Mouse (Mus musculus) heart, embryonic 16.5 days (tissue): ENCODE measurements at regions not wholly inside any gene's neighbourhood (a gene's known extent, or its start where the extent isn't known, plus 50 kb on each side); places are given as distances from the start of the nearest gene placed in this dataset.
A peak's percentile ranks its signal among the peaks of the same experiment; 100 is the strongest.

Experiments used
- ATAC-seq: fragments of 200-750 bp; cut with Nextera tagmentation; replicated peaks from 2 replicates; pipeline ENCODE4 v1.8.0; 2017; ENCODE audit warnings: moderate number of reproducible peaks; ENCODE audit not compliant: insufficient read depth, low FRiP score; ENCODE audit errors: extremely low read depth
- H3K27ac ChIP-seq: fragments of 300-500 bp; sonication (generic); 2 replicates; pipeline ENCODE4 v1.5.1; 2014; ENCODE audit warnings: mild to moderate bottlenecking, low read length, control low read depth, moderate library complexity
- H3K27me3 ChIP-seq: fragments of 300-500 bp; sonication (generic); 2 replicates; pipeline ENCODE4 v1.6.1; 2014; ENCODE audit warnings: low read length, mixed read lengths; ENCODE audit not compliant: control insufficient read depth, insufficient read depth
- H3K36me3 ChIP-seq: fragments of 300-500 bp; sonication (generic); 2 replicates; pipeline ENCODE4 v1.6.1; 2014; ENCODE audit not compliant: control insufficient read depth, insufficient read depth
- H3K4me1 ChIP-seq: fragments of 300-500 bp; sonication (generic); 2 replicates; pipeline ENCODE4 v1.6.1; 2014; ENCODE audit warnings: low read length, mixed read lengths; ENCODE audit not compliant: control insufficient read depth, insufficient read depth
- H3K4me2 ChIP-seq: fragments of 300-500 bp; sonication (generic); 2 replicates; pipeline ENCODE4 v1.6.1; 2014; ENCODE audit warnings: low read depth, mild to moderate bottlenecking, control low read depth, low read length
- H3K4me3 ChIP-seq: fragments of 300-500 bp; sonication (generic); 2 replicates; pipeline ENCODE4 v1.5.1; 2014; ENCODE audit warnings: mild to moderate bottlenecking, control low read depth, low read length
- H3K9ac ChIP-seq: fragments of 300-500 bp; sonication (generic); 2 replicates; pipeline ENCODE4 v1.6.1; 2014; ENCODE audit warnings: low read length, control low read depth
- H3K9me3 ChIP-seq: fragments of 300-500 bp; sonication (generic); replicated peaks from 2 replicates; pipeline ENCODE4 v1.6.1; 2016; ENCODE audit warnings: low read length; ENCODE audit not compliant: control insufficient read depth
- WGBS: fragments of 180-500 bp; shearing (Covaris S2); extraction: QIAGEN DNeasy Blood & Tissue Kit; methylation state at CpG from one replicate; pipeline ENCODE4 v1.1.7; 2014; 5-methylcytosine and 5-hydroxymethylcytosine counted together

GRCm38 (mm10) chr15:62221024-62221819, 1298.4 kb upstream of the A1bg start:
- Histone ChIP-seq H3K4me3 (no peak overlapping the region), H3K9ac (no peak overlapping the region), H3K27me3 (no peaks in the 10 kb centered on the region), H3K4me2 (no peak overlapping the region), H3K36me3 (no peaks in the 10 kb centered on the region), H3K4me1 (peaks cover 9% of the 10 kb centered on the region), H3K9me3 (no peaks in the 10 kb centered on the region), H3K27ac (no peak overlapping the region)
- 45% methylated on average over 8 of the region's 8 CpGs for WGBS
- ATAC-seq: no peak

DNA sequence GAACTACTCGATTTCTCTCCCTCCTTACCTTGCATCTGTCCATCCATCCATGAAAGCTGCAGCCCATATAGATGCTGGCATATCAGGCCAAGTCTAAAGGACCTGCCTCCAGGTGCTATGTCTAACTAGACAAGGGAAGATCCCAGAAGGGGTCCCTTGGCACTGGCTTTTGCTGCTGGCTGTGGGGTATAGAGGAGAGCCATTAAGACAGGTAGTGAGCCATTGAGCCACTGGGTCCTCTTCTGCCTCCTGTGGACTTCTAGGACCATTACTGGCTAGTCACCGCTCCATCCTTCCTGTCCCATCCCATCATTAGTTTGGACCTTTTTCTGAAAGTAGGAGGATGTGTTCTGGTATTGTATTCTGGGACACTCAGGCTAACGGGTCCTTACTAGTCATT, 1297.8 kb upstream of the A1bg start:
- ATAC-seq: no peak
- Histone ChIP-seq H3K36me3 (no peaks in the 10 kb centered on the region), H3K4me3 (no peak overlapping the region), H3K4me1 (peaks cover 14% of the 10 kb centered on the region), H3K4me2 (no peak overlapping the region), H3K9me3 (no peaks in the 10 kb centered on the region), H3K9ac (no peak overlapping the region), H3K27ac (no peak overlapping the region), H3K27me3 (no peaks in the 10 kb centered on the region)
- 65% methylated on average over 3 of the region's 3 CpGs for WGBS

DNA sequence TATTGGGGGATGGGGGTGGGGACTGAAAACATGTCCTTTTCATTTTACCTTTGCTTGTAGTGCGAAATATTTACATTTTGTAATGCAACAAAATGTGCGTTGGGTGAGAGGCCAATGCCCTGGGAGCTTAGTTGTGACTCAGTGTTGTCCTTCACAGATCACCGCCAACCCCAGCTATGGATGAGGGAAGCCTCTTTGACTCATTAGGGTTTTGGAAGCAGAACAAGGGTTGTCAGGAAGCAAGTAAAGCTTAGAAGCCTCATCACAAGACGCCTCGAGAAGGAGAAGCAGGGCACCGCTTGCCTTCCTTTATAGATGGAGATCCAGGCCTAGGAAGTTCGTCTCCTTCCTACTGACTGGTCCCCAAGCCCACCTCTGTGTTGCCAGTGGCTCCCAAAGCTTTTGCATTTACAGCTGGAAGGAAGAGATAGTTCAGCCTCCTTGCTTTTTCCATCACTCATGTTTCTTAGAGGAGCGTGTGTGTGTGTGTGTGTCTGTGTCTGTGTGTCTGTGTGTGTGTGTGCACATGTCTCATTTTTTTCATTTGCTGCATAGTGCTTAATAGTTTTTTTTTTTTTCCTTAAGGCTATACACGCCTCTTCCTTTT, 1297.2 kb upstream of the A1bg start:
- Histone ChIP-seq H3K9me3 (no peaks in the 10 kb centered on the region), H3K27me3 (no peaks in the 10 kb centered on the region), H3K4me2 (no peak overlapping the region), H3K27ac (no peak overlapping the region), H3K9ac (no peak overlapping the region), H3K4me1 (peaks cover 16% of the 10 kb centered on the region), H3K4me3 (no peak overlapping the region), H3K36me3 (no peaks in the 10 kb centered on the region)
- ATAC-seq: no peak
- WGBS: 92% methylated on average over 9 of the region's 9 CpGs

- Histone ChIP-seq H3K9me3 (no peaks in the 10 kb centered on the region), H3K4me1 (peaks cover 16% of the 10 kb centered on the region), H3K9ac (no peak overlapping the region), H3K4me3 (no peak overlapping the region), H3K27ac (no peak overlapping the region), H3K36me3 (no peaks in the 10 kb centered on the region), H3K4me2 (no peak overlapping the region), H3K27me3 (no peaks in the 10 kb centered on the region)
- ATAC-seq: peak; percentile 23; the same call in 1 of the 2 replicates
- WGBS: 84% methylated on average over 21 of the region's 21 CpGs
Measured at GRCm38 (mm10) chr15:62218346-62219080, 1295.7 kb upstream of the A1bg start.

GRCm38 (mm10) chr15:62216688-62217477, 1294.1 kb upstream of the A1bg start:
- WGBS: 31% methylated on average over 8 of the region's 8 CpGs
- no peak overlapping the region for H3K4me2 ChIP-seq
- H3K9ac ChIP-seq: no peak overlapping the region
- H3K9me3 ChIP-seq: no peaks in the 10 kb centered on the region
- no peak for ATAC-seq
- no peaks in the 10 kb centered on the region for H3K36me3 ChIP-seq
- peaks cover 16% of the 10 kb centered on the region for H3K4me1 ChIP-seq
- H3K27ac ChIP-seq: no peak overlapping the region
- H3K27me3 ChIP-seq: no peaks in the 10 kb centered on the region
- H3K4me3 ChIP-seq: no peak overlapping the region

DNA sequence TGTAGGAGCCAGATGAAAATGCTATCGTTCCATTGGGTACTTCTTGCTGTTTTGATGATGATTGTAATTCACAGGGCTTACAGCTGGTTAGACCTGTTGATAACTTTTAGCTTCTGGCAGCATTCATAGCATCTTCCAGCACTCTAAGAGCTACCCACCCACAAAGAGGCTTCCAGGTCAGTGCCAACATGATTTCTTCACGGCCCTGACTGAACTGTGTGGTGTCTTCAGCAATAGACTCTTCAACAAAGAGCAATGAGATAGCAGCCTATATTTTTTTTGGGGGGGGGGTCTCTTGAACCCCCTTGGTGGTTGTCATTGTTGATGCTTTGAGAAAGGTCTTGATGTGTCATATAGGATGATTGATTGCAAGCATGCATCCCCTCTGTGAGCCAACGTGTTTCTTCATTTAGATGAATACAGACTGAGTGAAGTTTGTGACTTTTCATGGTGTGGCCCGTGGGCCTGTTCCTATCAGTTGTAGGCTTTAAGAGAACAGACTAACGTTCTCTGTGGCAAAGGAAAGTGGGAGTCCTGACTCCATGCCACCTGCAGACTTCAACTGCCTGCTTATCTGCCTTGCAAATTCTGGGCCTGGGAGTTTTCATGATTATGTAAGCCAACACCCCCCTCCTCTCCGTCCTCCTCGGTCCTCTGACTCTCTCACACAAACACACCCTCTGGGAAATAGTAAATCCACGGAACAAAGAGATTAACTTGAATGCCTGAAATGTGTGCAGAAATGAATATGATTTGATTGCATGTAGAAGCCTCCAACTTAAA, 1293.0 kb upstream of the A1bg start:
- Histone ChIP-seq H3K27me3 (no peaks in the 10 kb centered on the region), H3K9me3 (no peaks in the 10 kb centered on the region), H3K4me1 (peaks cover 15% of the 10 kb centered on the region), H3K9ac (no peak overlapping the region), H3K4me2 (no peak overlapping the region), H3K36me3 (no peaks in the 10 kb centered on the region), H3K4me3 (no peak overlapping the region), H3K27ac (no peak overlapping the region)
- 49% methylated on average over 8 of the region's 8 CpGs for WGBS
- ATAC-seq: no peak

DNA sequence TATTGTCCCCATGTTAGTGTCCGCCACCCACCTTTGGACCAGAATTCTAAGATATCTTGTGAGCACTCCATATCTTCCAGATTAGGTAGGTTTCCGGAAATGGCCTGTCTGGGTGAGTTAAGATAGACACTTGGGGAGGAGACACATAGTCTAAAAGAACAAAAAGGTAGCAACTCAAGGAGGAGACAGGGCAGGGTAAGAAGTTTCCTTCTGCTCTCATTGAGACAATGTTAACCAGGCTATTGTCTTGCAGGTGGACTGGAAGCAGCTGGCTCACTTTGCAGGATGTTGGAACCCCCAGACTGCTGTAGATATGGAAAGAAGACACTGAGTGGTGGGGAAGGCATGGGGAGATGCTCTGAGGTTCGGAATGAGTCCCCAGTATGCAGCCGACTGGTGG, 1291.5 kb upstream of the A1bg start:
- no peak for ATAC-seq
- H3K27me3 ChIP-seq: no peaks in the 10 kb centered on the region
- no peaks in the 10 kb centered on the region for H3K36me3 ChIP-seq
- H3K9ac ChIP-seq: no peak overlapping the region
- no peaks in the 10 kb centered on the region for H3K9me3 ChIP-seq
- no peak overlapping the region for H3K4me2 ChIP-seq
- H3K4me3 ChIP-seq: no peak overlapping the region
- H3K27ac ChIP-seq: no peak overlapping the region
- H3K4me1 ChIP-seq: peaks cover 24% of the 10 kb centered on the region
- 82% methylated on average over 4 of the region's 4 CpGs for WGBS

DNA sequence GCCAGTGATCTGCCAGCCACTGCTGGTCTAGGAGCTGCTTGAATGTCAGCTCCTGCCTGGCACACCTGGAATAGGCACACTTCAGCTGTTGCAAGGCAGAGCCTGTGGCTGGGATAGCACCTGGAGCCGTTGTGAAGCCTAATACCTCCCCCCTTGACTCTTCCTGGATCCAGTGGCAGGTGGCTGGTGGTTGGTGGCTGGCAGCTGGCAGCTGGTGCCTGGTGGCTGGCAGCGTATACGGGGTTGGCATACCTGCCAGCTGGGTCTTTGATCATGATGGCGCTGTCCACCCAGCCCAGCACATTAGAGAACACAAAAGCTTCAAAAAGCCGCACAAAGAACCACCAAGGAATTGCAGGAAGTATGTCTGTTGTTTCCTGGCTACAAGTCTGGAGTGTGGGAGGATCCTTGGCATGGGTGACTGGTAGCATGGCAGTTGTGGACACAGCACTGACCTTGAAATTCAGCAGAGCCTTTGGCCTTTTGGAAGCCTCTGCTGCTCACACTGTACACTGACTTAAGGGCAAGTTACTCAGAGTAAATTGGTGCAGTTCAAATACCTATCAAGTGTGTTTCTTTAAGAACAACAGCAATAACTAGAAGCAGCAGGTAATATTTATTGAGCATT, 1289.6 kb upstream of the A1bg start:
- no peak for ATAC-seq
- no peak overlapping the region for H3K27ac ChIP-seq
- no peak overlapping the region for H3K4me2 ChIP-seq
- peaks cover 25% of the 10 kb centered on the region for H3K4me1 ChIP-seq
- H3K4me3 ChIP-seq: no peak overlapping the region
- H3K36me3 ChIP-seq: no peaks in the 10 kb centered on the region
- no peak overlapping the region for H3K9ac ChIP-seq
- no peaks in the 10 kb centered on the region for H3K9me3 ChIP-seq
- 76% methylated on average over 5 of the region's 5 CpGs for WGBS
- H3K27me3 ChIP-seq: no peaks in the 10 kb centered on the region
